Mouse (Mus musculus) thymus, postnatal 25 days (tissue): ENCODE results near the gene Atl1.

Source experiments
- DNase-seq: peaks from one replicate; pipeline ENCODE4 v3.0.0; 2022

Gene Atl1

GRCm38 (mm10) chr12:69892371-69893251 is at the start of gene Atl1, which contains the start of gene Map4k5:
Gene Atl1, plus strand, starts transcription at chr12:69892614.
Gene Map4k5, minus strand, starts transcription at chr12:69893200.
- peak; percentile 80 for DNase-seq

GRCm38 (mm10) chr12:69843531-69844445 is 48.6 kb upstream of the Atl1 start:
- no peak for DNase-seq

GRCm38 (mm10) chr12:69845722-69846121 is 46.7 kb upstream of the Atl1 start:
- DNase-seq = no peak

GRCm38 (mm10) chr12:69846499-69846898 is 45.9 kb upstream of the Atl1 start:
- DNase-seq = no peak

- DNase-seq = no peak
Measured at GRCm38 (mm10) chr12:69848083-69848878, 44.1 kb upstream of the Atl1 start.

GRCm38 (mm10) chr12:69852288-69852687 is 40.1 kb upstream of the Atl1 start:
- no peak for DNase-seq

- no peak for DNase-seq
Measured at GRCm38 (mm10) chr12:69853387-69853786, 39.0 kb upstream of the Atl1 start.

- no peak for DNase-seq
Measured at GRCm38 (mm10) chr12:69853942-69854341, 38.5 kb upstream of the Atl1 start.

- no peak for DNase-seq
Measured at GRCm38 (mm10) chr12:69855641-69856300, 36.6 kb upstream of the Atl1 start.

- no peak for DNase-seq
Measured at GRCm38 (mm10) chr12:69856398-69856797, 36.0 kb upstream of the Atl1 start.

GRCm38 (mm10) chr12:69857597-69857996 is 34.8 kb upstream of the Atl1 start:
- DNase-seq = no peak

- DNase-seq = no peak
Measured at GRCm38 (mm10) chr12:69858847-69859246, 33.6 kb upstream of the Atl1 start.

GRCm38 (mm10) chr12:69863505-69863904 is 28.9 kb upstream of the Atl1 start:
- peak; percentile 78 for DNase-seq

GRCm38 (mm10) chr12:69864164-69864692 is 28.2 kb upstream of the Atl1 start:
- DNase-seq = peak; percentile 12

- DNase-seq = peak; percentile 51
Measured at GRCm38 (mm10) chr12:69867338-69867737, 25.1 kb upstream of the Atl1 start.

- no peak for DNase-seq
Measured at GRCm38 (mm10) chr12:69871632-69872031, 20.8 kb upstream of the Atl1 start.

GRCm38 (mm10) chr12:69877842-69878363 is 14.5 kb upstream of the Atl1 start:
- DNase-seq = no peak

- DNase-seq = no peak
Measured at GRCm38 (mm10) chr12:69879172-69879665, 13.2 kb upstream of the Atl1 start.

- no peak for DNase-seq
Measured at GRCm38 (mm10) chr12:69879739-69880138, 12.7 kb upstream of the Atl1 start.

- DNase-seq = no peak
Measured at GRCm38 (mm10) chr12:69881198-69881905, 11.1 kb upstream of the Atl1 start.

- no peak for DNase-seq
Measured at GRCm38 (mm10) chr12:69884053-69884452, 8.4 kb upstream of the Atl1 start.
